Mouse (Mus musculus) natural killer cell, adult 2 months (primary cell): Measurements from ENCODE around the gene Poll.
A peak's percentile ranks its signal among the peaks of the same experiment; 100 is the strongest.
"Not testable (repeated sequence)": the region's sequence is repeated elsewhere in the genome, so short reads cannot be mapped to it uniquely, and the experiment has no call there.

ENCODE experiments used
- DNase-seq, 2 experiments: peaks; one replicate each; pipeline ENCODE4 v3.0.0; 2022; ENCODE audit warnings: low spot score in 2 of 2

The Poll gene

GRCm38 (mm10) chr19:45577141-45577750 is 16.9 kb upstream of the Poll start:
- DNase-seq: peak; percentile 39 to 62

- no peak for DNase-seq
These were observed 15.3 kb upstream of the Poll start for GRCm38 (mm10) chr19:45575632-45576001.

GRCm38 (mm10) chr19:45574941-45575631 is 14.8 kb upstream of the Poll start:
- DNase-seq: peak; percentile 46 to 49

GRCm38 (mm10) chr19:45574339-45574898 is 14.1 kb upstream of the Poll start:
- DNase-seq: no peak

GRCm38 (mm10) chr19:45573861-45574267 is 13.5 kb upstream of the Poll start:
- peak; percentile 80 to 84 for DNase-seq

- DNase-seq: no peak
These were observed 12.7 kb upstream of the Poll start for GRCm38 (mm10) chr19:45573033-45573432.

GRCm38 (mm10) chr19:45567367-45567766 is 7.0 kb upstream of the Poll start:
- DNase-seq: no peak

- no peak for DNase-seq
These were observed 5.8 kb upstream of the Poll start for GRCm38 (mm10) chr19:45565925-45566715.

- DNase-seq: no peak
These were observed 6.2 kb downstream of the Poll start for GRCm38 (mm10) chr19:45554136-45554535.

- no peak for DNase-seq
These were observed 8.1 kb downstream of the Poll start for GRCm38 (mm10) chr19:45552187-45552586.

- no peak for DNase-seq
These were observed 10.4 kb downstream of the Poll start for GRCm38 (mm10) chr19:45549948-45550347.

- no peak for DNase-seq
These were observed 11.0 kb downstream of the Poll start for GRCm38 (mm10) chr19:45549128-45549915.

- DNase-seq: not testable (repeated sequence)
These were observed 12.1 kb downstream of the Poll start for GRCm38 (mm10) chr19:45548196-45548595.

GRCm38 (mm10) chr19:45544925-45545321 is 15.4 kb downstream of the Poll start:
- peak; percentile 52 to 71 for DNase-seq

GRCm38 (mm10) chr19:45544152-45544924 is 16.0 kb downstream of the Poll start:
- DNase-seq: peak in 1 of 2 experiments; percentile 20

GRCm38 (mm10) chr19:45542061-45542460 is 18.3 kb downstream of the Poll start:
- DNase-seq: no peak

- peak in 1 of 2 experiments; percentile 29 for DNase-seq
These were observed 18.8 kb downstream of the Poll start for GRCm38 (mm10) chr19:45541409-45542041.

GRCm38 (mm10) chr19:45540657-45541408 is 19.5 kb downstream of the Poll start:
- DNase-seq: no peak

- DNase-seq: peak in 1 of 2 experiments; percentile 48
These were observed 22.8 kb downstream of the Poll start for GRCm38 (mm10) chr19:45537505-45537904.
